Mouse (Mus musculus): Measurements from ENCODE around the gene Ndc1.

GRCm38 (mm10) chr4:107393771-107394170, 26.2 kb downstream of the Ndc1 start:
- TF ChIP-seq CTCF (IDR thresholded peaks at IDR 0.05; ENCODE audit: insufficient read depth, low read depth, low read length): no peak
- TF ChIP-seq POLR2A (IDR thresholded peaks at IDR 0.05; ENCODE audit: insufficient read depth, low read depth, low read length): no peak
